Mouse (Mus musculus) heart, embryonic 10.5 days (tissue): ENCODE data around the gene Ikzf4. TPM values are rescaled to one million over a fixed set of nuclear protein-coding genes. Genes with fewer than 3 reads are reported as not detected.
"Not testable (repeated sequence)": the region's sequence is repeated elsewhere in the genome, so short reads cannot be mapped to it uniquely, and the experiment has no call there.

Experiments used
- DNase-seq: peaks from one replicate; pipeline ENCODE4 v3.0.0-alpha.2; 2017; ENCODE audit warnings: low spot score
- H3K27ac ChIP-seq: fragments of 300-500 bp; sonication (generic); 2 replicates; pipeline ENCODE4 v1.5.1; 2016; ENCODE audit warnings: mild to moderate bottlenecking
- H3K27me3 ChIP-seq: fragments of 300-500 bp; sonication (generic); 2 replicates; pipeline ENCODE4 v1.6.1; 2016; ENCODE audit warnings: mild to moderate bottlenecking; ENCODE audit not compliant: poor library complexity, insufficient read depth, severe bottlenecking
- H3K36me3 ChIP-seq: fragments of 300-500 bp; sonication (generic); 2 replicates; pipeline ENCODE4 v1.6.1; 2016; ENCODE audit warnings: mild to moderate bottlenecking, moderate library complexity
- H3K4me1 ChIP-seq: fragments of 300-500 bp; sonication (generic); 2 replicates; pipeline ENCODE4 v1.6.1; 2016; ENCODE audit warnings: mild to moderate bottlenecking
- H3K4me3 ChIP-seq: fragments of 300-500 bp; sonication (generic); 2 replicates; pipeline ENCODE4 v1.5.1; 2016; ENCODE audit warnings: mild to moderate bottlenecking, moderate library complexity
- H3K9me3 ChIP-seq: fragments of 300-500 bp; sonication (generic); 2 replicates; pipeline ENCODE4 v1.6.1; 2016; ENCODE audit warnings: mild to moderate bottlenecking, moderate library complexity
- WGBS: fragments of 180-500 bp; shearing (Covaris S2); methylation state at CpG from one replicate; pipeline ENCODE4 v1.1.7; 2016; 5-methylcytosine and 5-hydroxymethylcytosine counted together
- polyA plus RNA-seq: library from polyadenylated mRNA; unstranded; fragments of >200 nt; fragmentation: Nextera tagmentation; extraction: Ambion mirVana; gene quantifications from 2 replicates; pipeline ENCODE4 v1.2.1, GENCODE M21; 2016

The Ikzf4 gene
- polyA plus RNA-seq, 1 experiment from 2014 or later = 2.7 TPM

DNA sequence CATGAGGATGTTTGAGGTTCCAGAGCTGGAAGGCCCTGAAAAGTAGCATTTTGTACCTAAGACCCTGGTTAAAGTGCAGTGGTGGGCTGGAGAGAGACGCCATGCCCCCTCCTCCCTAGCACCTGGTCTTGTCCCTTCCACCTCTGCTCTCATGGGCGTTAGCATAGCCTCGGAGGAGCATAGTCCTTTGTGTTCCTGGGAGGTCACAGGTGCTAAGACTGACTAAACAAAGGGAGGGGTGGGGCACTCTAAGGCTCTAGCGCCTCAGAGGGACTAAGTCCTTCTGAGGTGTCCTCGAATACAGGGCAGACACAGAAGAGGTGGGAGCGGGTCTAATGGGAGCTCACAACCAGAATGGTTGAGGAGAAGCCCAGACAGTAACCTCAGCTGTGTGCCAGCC is 14.2 kb downstream of the Ikzf4 start:
- Histone ChIP-seq H3K36me3 (peaks cover 19% of the 10 kb centered on the region), H3K9me3 (no peaks in the 10 kb centered on the region), H3K27me3 (peaks cover 20% of the 10 kb centered on the region; the same call in 1 of the 2 replicates), H3K4me1 (peaks cover 8% of the 10 kb centered on the region), H3K4me3 (no peak overlapping the region), H3K27ac (no peak overlapping the region)
- DNase-seq = no peak
- WGBS = 26% methylated on average over 6 of the region's 6 CpGs

DNA sequence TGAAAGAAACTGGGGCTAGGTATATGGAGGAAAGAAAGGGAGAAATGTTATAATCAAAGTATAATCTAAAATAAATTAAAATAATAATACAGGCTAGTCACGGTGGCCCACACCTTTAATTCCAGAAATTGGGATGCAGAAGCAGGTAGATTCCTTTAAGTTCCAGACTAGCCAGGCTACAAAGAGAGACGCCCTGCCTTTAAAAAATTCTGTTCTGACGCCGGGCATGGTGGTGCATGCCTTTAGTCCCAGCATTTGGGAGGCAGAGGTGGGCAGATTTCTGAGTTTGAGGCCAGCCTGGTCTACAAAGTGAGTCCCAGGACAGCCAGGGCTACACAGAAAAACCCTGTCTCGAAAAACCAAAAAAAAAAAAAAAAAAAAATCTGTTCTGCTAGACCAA is 15.5 kb downstream of the Ikzf4 start:
- not testable (repeated sequence) for H3K9me3 ChIP-seq, H3K4me3 ChIP-seq, H3K27ac ChIP-seq, DNase-seq, H3K4me1 ChIP-seq
- Histone ChIP-seq H3K27me3 (peaks cover 15% of the 10 kb centered on the region; the same call in 1 of the 2 replicates), H3K36me3 (peaks cover 14% of the 10 kb centered on the region)
- WGBS = 79% methylated on average over 5 of the region's 5 CpGs

DNA sequence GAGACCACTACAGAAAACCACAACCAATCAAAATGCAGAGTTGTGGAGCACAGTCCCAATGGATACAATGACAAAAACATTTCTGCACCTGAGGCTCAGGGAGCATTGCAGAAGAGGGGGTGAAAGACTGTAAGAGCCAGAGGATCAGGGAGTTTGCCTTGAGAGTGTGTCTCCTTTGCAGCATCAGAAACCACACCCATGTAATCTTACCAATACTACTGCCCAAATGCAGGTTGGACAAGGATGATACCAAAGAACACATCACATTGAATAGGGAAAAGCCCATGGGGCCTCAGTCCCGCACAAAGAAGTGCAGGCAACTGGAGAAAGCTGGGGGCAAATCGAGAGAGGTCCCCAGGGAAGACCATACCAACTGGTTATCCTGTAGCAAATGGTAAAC is 16.0 kb downstream of the Ikzf4 start:
- Histone ChIP-seq H3K9me3 (no peaks in the 10 kb centered on the region), H3K27ac (no peak overlapping the region), H3K36me3 (peaks cover 18% of the 10 kb centered on the region), H3K27me3 (peaks cover 13% of the 10 kb centered on the region; the same call in 1 of the 2 replicates), H3K4me3 (no peak overlapping the region), H3K4me1 (peaks cover 13% of the 10 kb centered on the region)
- 70% methylated on average over 2 of the region's 2 CpGs for WGBS
- no peak for DNase-seq

DNA sequence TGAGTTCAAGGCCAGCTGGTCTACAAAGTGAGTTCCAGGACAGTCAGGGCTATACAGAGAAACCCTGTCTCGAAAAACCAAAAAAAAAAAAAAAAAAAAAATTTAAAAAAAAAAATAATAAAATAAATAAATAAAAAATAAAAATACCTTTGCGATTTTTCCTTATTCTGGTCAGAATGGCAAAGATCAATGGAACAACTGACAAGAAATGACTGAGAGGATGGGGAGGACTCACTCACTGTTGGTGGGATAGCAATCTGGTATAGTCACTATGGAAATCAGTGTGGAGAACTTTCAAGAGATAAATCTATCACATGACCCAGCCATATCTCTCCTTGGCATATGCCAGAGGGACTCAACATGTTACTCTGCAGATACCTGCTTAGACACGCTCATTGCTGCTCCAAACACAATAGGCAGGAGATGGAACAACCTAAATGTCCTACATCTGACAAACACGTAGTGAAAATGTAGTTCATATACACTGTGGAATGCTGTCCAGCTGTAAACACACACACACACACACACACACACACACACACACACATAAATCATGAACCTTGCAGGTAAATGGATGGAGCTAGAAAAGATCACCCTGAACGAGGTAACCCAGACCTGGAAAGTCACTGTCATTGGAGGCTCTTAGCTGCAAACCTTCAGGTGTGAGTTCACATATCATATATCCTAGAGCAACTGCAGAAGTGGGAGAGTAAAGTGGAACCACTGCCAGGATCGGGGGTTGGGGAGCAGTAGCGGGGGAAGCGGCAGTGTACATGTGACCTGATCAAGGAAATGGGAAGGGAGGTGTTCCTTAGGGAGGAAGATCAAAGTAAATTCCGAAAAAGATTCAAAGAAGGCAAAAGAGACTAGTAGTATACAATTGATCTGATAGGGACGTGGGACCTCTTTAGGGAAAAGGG is 18.1 kb downstream of the Ikzf4 start:
- peaks cover 28% of the 10 kb centered on the region for H3K36me3 ChIP-seq
- H3K27ac ChIP-seq = no peak overlapping the region
- no peak overlapping the region for H3K4me3 ChIP-seq
- H3K9me3 ChIP-seq = no peaks in the 10 kb centered on the region
- no peak for DNase-seq
- H3K4me1 ChIP-seq = peaks cover 13% of the 10 kb centered on the region
- WGBS = 73% methylated on average over 10 of the region's 10 CpGs
- no peaks in the 10 kb centered on the region for H3K27me3 ChIP-seq

DNA sequence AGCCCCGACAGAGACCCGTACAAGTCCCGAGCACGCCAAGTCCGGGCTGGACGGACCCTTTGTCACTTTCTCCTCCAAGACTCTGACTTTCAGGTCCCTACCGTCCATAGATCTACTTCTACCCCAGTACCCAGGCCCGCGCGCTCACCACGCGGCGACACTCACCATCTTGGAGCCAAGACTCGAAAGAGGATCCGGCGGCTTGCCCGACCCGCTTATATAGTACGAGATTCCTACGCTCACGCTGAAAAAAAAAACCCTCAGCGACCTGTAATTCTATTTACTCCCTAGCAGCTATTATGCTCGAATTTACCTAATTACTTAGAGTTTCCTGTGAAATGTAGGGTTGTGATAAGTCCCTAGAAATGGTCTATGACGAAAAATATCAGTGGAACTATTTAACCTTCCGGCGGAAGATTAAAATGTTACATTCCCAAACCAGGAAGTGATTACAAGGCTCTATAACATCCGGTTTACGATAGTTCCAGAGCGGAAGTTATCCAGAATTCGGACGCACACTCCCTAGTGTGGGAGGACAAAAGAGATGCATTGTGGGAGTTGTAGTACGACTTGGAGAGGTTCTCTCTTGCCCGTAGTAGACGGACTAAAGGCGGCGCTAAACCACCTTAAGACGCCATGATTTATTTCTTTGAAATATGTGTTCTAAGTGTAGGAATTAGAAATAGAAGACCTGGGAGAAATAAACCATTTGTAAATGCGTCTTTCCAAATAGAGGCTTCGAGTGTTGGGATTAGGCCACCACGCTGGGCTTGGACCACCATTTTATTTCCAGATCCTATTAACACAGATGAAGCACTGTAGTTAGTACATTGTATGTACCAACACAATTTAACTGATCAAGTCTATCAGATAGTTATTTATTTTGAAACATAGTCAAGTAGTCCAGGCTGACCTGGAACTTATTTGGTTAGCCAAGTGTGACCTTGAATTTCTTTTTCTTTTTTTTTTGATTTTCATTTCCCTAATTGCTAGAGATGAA is 19.2 kb downstream of the Ikzf4 start, which contains the start of gene Rps26:
Gene Rps26 (minus strand): TSS at position 437 of the 1,000 bp plus-strand sequence.
- peak; percentile 96 for DNase-seq
- Histone ChIP-seq H3K4me3 (peak within 1 kb of the TSS; percentile 85), H3K9me3 (no peaks in the 10 kb centered on the region), H3K27me3 (no peaks in the 10 kb centered on the region), H3K4me1 (peaks cover 10% of the 10 kb centered on the region), H3K36me3 (peaks cover 29% of the 10 kb centered on the region), H3K27ac (peak within 1 kb of the TSS; percentile 96)
- WGBS = 2% methylated on average over 40 of the region's 40 CpGs

DNA sequence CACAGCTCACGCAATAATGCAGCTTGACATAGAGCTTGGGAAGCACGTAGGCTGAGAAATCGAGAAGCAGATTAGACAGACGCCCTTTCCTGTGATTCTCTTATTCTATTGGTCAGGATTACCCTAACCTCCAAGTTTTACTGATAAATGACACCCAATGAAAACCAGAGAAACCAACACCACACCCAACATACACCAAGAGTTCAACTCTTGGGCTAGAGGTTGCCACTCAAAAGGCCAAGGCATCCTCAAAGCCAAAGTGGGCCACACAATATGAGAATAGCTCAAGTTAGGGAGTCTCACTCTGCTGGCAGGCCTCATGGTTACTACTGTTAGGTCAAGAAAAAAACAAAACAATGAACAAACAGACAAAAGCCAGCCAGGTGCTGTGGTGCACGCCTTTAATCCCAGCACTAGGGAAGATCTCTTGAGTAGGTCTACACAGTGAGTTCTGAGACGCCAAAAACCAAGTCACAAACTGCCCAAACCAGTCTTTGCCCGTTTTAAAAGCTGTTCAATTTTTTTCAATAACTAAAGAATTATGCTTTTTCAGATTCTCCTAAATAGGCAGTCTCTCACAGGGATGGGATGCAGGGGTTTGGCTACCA is 20.4 kb downstream of the Ikzf4 start:
- Histone ChIP-seq H3K27me3 (no peaks in the 10 kb centered on the region), H3K4me1 (peaks cover 8% of the 10 kb centered on the region), H3K36me3 (peaks cover 29% of the 10 kb centered on the region), H3K4me3 (peak overlapping the region; percentile 85), H3K27ac (peak overlapping the region; percentile 96), H3K9me3 (no peaks in the 10 kb centered on the region)
- 38% methylated on average over 7 of the region's 7 CpGs for WGBS
- no peak for DNase-seq

DNA sequence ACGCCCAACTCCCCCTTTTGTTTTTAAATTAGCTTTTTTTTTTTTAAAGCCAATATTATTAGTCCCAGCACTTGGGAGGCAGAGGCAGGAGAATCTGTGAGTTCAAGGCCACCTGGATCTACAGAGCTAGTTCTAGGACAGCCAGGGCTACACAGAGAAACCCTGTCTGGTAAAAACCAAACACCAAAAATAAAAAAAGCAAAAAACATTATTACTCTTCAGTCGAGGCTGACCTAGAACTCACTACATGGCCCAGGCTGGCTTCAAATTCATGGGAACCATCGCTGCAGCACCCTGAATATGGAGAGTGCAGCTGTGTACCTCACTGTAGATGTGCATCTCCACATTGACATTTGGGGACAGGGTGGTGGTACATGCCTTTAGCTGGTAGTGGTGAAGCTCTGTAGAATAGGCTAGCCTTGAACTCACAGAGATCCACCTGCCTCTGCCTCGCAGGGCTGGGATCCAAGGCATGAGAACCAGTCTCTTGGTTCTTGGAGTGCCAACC is 22.6 kb downstream of the Ikzf4 start:
- H3K36me3 ChIP-seq = peaks cover 29% of the 10 kb centered on the region
- not testable (repeated sequence) for H3K27ac ChIP-seq, H3K9me3 ChIP-seq, H3K4me3 ChIP-seq, H3K4me1 ChIP-seq, DNase-seq, H3K27me3 ChIP-seq
- 74% methylated on average over 4 of the region's 4 CpGs for WGBS

DNA sequence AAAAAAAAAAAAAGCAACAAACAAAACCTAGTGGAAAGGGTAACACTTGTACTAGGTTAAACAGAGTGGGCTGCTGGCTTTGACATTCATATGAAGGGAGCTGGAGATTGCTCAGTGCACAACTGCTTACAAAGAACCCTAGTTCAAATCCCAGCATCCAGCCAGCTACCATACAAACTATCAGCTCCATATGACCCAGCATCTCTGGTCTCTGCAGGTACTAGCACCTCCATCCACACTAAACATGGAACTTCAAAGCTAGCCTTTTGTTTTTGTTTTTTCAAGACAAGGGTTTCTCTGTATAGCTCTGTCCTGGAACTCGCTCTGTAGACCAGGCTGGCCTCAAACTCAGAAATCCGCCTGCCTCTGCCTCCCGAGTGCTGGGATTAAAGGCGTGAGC is 23.1 kb downstream of the Ikzf4 start:
- H3K4me3 ChIP-seq = no peak overlapping the region
- H3K4me1 ChIP-seq = peaks cover 8% of the 10 kb centered on the region
- DNase-seq = no peak
- H3K36me3 ChIP-seq = peaks cover 29% of the 10 kb centered on the region
- WGBS = 75% methylated on average over 4 of the region's 4 CpGs
- no peaks in the 10 kb centered on the region for H3K27me3 ChIP-seq
- H3K9me3 ChIP-seq = no peaks in the 10 kb centered on the region
- no peak overlapping the region for H3K27ac ChIP-seq

DNA sequence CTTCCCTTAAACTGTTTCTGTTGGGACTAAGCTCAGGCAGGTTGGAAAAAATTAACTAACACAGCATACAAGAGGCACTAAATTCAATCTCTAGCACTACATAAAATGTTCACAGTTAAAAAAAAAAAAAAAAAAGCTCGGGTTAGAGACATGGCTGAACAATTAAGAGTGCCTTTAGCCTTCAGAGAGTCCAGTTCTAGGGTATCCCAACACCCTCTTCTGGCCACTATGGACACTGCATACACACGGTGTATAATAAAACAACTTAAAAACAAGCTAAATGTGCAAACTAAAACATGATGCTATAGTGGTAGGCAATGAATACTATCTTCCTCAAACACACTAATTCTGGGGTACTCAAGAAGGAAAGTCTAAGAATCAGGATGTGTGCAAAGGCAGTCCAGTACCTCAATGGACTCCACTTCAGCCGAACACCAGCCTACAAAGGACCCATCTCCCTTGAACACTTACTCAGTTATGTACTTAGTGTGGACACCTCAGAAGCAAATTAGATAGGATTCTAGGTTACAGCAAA is 23.7 kb downstream of the Ikzf4 start:
- Histone ChIP-seq H3K4me3 (no peak overlapping the region), H3K27ac (no peak overlapping the region)
- no peak for DNase-seq

DNA sequence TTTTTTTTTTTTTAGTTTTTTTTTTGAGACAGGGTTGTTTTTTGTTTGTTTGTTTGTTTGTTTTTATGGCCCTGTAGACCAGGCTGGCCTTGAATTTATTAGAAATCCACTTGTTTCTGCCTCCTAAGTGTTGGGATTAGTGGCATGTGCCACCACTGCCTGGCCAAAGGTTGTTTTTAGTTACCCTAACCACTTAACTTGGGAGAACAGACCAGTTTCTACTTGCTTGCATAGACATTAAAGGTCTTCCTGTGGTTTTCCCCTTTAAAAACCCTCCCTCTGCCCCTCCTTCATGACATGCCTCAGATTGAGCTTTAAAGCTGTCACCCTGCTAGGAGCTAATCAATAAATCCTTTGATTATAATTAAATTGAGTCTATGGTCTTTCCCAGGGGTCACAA is 25.6 kb downstream of the Ikzf4 start:
- H3K27me3 ChIP-seq = no peaks in the 10 kb centered on the region
- H3K36me3 ChIP-seq = peaks cover 26% of the 10 kb centered on the region
- no peak overlapping the region for H3K27ac ChIP-seq
- peaks cover 5% of the 10 kb centered on the region for H3K4me1 ChIP-seq
- no peak overlapping the region for H3K4me3 ChIP-seq
- DNase-seq = no peak
- H3K9me3 ChIP-seq = no peaks in the 10 kb centered on the region

More for the DNA sequence above, 23.7 kb downstream of the Ikzf4 start:
- 79% methylated on average over 3 of the region's 3 CpGs for WGBS
- Histone ChIP-seq H3K36me3 (peaks cover 29% of the 10 kb centered on the region), H3K4me1 (peaks cover 8% of the 10 kb centered on the region), H3K9me3 (no peaks in the 10 kb centered on the region), H3K27me3 (no peaks in the 10 kb centered on the region)

DNA sequence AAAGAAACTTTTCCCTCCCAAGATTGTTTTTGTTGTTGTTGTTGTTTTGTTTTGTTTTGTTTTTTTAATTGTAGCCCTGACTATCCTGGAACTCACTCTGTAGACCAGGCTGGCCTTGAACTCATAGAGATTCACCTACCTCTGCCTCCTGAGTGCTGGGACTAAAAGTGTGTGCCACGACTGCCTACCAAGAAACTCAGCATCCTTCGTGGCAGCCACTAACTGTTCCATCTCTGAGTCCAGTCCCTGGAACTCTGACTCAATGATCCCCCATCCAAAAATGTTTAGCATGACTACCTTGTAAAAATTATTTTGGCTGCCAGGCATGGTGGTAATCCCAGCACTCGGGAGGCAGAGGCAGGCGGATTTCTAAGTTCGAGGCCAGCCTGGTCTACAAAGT is 26.6 kb downstream of the Ikzf4 start:
- H3K27me3 ChIP-seq, H3K4me1 ChIP-seq, DNase-seq, H3K27ac ChIP-seq, H3K9me3 ChIP-seq, H3K4me3 ChIP-seq: not testable (repeated sequence)
- peaks cover 16% of the 10 kb centered on the region for H3K36me3 ChIP-seq
- 87% methylated on average over 5 of the region's 5 CpGs for WGBS

DNA sequence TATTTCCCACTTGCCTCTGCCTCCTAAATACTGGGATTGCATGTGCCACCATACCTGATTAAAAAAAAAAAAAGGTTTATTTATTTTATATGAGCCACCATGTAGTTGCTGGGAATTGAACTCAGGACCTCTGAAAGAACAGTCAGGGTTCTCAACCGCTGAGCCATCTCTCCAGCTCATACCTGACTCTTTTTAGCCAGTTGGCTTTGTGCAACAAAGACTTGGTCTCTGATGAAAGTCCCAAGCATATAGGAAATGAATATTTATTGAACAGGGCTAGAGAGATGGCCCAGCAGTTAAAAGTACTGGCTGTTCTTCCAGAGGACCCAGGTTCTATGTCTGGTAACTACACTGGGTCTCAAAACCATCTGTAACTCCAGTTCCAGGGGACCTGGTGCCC is 27.2 kb downstream of the Ikzf4 start:
- Histone ChIP-seq H3K4me1 (no peaks in the 10 kb centered on the region), H3K27ac (no peak overlapping the region), H3K4me3 (no peak overlapping the region), H3K36me3 (peaks cover 10% of the 10 kb centered on the region), H3K9me3 (no peaks in the 10 kb centered on the region), H3K27me3 (no peaks in the 10 kb centered on the region; the same call in 1 of the 2 replicates)
- WGBS = 77% methylated on average over 1 of the region's 1 CpGs
- no peak for DNase-seq
